Mouse (Mus musculus): ENCODE measurements around the gene Wbp1l. TPM values are rescaled to one million over a fixed set of nuclear protein-coding genes. Genes with fewer than 3 reads are reported as not detected.
"Not testable (repeated sequence)": the region's sequence is repeated elsewhere in the genome, so short reads cannot be mapped to it uniquely, and the experiment has no call there.

Gene Wbp1l
- 29.9 and 37.8 TPM in 2 replicates for polyA plus RNA-seq (2015; fragmentation: Nextera tagmentation; extraction: Ambion mirVana)

DNA sequence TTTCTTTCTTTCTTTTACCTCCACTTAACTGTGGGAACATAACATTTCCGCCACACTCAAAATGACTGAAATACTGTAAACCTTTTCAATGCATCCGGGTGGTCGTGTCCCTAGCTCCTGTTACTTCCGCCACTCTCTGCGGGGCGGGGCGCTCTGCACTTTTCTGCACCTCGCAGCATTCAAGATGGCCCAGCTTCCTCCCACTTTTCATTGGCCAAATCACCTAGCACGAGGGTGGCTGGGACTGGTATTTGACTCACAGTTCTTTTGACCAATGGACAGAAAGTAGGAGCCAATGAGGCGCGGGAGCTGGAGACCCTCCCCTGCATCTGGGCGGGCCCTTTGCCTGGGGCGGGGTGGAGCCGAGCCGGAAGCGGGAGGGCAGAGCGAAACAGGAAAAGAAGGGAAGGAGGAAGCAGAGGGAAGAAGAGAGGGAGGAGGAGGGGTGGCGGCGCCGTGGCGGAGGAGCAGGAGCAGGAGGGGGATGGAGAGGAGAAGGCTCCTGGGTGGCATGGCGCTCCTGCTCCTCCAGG lies at the start of gene Wbp1l:
Gene Wbp1l, plus strand, starts transcription at position 365 of the 533 bp plus-strand sequence.
- peak; percentile 99 for DNase-seq (ENCODE audit: low spot score)

DNA sequence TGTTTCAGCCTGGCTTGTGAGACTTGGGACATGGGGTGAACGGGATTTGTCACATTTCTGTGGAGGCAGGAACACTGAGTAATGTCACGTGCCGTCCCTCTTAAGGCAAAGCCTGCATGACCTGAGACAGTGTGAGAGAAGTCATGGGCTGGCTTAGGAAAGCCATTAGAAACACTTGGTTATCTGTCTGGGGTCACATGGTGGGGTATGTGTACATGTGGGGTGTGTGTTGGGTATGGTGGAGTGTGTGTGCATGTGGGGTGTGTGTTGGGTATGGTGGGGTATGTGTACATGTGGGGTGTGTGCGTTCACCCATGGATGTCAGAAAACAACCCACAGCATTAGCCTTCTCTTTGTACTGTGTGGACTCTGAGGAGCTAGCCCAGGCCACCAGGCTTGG lies 48.5 kb upstream of the Wbp1l start:
- no peak for DNase-seq (ENCODE audit: low spot score)

DNA sequence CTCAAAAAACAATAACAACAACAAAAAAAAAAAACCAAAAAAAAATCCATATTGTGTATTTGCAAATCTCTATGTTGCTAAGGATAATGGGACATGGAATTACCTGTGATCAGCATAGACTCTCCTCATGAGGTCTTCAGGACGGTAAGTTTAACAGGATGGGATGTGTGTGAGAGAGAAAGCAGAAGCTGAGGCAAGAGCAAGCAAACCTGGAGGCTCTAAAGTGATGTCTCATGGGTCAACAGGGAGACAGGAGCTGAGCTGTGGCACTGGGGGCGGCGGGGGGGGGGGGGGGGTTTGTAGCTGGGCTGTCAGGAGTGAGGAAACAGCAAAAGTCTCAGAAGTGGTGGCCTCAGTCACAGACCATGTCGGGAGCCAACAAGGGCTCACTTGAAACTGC lies 46.4 kb upstream of the Wbp1l start:
- no peak for DNase-seq (ENCODE audit: low spot score)

DNA sequence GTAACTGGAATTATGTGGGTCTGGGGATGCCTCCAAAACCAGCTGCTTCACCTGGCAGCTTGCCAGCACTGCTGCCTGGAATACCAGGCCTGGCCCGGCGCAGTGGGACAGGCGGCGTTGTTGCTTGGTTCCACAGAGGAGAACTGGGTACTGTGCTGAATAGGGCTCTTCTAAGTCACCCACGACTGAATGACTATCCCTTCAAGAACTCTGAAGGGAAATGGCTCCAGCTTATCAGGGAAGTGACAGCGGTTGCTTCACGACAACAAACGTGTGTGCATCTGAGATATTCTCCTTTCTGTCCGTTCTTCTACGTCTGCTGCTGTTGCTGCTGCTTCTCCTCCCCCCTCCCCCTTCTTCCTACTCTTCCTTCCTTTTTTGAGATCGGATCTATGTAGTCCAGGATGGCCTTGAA lies 45.3 kb upstream of the Wbp1l start:
- DNase-seq (ENCODE audit: low spot score): no peak

DNA sequence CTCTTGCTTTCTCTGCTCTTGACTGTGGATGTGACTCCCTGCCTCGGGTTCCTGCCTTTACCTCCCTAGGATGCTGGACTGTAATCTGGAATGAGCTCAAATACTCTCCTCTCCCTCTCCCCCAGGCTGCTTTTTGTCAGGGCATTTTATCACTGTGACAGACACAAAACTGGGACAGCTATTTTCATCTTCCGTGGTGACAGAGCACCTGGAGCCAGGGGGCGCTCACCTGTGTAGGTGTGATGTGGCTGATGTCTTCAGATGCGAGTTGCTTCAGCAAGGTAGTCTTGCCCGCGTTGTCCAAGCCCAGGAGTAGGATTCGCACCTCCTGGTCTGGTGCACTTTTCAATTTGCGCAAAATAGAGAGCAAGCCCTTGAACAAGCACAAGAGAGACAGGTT lies 40.9 kb upstream of the Wbp1l start:
- no peak for DNase-seq (ENCODE audit: low spot score)

DNA sequence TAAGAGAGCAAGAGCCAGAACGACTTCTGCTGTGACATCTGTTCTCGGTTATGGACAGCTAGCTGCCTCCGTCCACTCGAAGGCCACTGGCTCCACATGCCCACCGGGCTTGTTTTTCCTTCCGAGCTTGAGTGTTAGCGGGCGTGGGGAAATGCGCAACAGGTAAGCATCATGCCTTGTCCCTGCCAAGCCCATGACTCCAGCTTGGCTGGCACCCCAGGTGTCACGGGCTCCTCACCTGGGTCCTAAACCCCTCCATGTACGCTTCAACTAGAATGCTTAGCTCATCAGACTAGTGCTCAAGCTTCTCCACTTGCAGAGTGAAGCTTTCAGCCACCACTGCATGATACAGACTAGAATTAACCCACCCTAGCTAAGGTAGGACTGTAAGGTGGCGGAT lies 40.3 kb upstream of the Wbp1l start:
- no peak for DNase-seq (ENCODE audit: low spot score)

DNA sequence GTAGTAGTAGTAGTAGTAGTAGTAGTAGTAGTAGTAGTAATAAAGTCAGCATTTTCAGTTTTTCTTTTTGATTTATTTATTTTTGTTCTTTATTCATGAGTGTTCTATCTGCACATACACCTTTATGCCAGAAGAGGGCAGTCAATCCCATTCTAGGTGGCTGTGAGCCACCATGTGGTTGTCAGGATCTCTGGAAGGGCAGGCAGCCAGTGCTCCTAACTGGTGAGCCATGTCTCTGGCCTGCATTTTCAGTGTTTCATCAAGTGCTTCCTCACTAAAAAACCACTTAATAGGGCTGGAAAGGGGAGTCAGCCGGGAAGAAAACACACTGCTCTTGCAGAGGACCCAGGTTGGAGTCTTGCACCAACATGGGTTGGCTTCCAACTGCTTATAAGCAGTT lies 36.8 kb upstream of the Wbp1l start:
- DNase-seq (ENCODE audit: low spot score): peak; percentile 58

DNA sequence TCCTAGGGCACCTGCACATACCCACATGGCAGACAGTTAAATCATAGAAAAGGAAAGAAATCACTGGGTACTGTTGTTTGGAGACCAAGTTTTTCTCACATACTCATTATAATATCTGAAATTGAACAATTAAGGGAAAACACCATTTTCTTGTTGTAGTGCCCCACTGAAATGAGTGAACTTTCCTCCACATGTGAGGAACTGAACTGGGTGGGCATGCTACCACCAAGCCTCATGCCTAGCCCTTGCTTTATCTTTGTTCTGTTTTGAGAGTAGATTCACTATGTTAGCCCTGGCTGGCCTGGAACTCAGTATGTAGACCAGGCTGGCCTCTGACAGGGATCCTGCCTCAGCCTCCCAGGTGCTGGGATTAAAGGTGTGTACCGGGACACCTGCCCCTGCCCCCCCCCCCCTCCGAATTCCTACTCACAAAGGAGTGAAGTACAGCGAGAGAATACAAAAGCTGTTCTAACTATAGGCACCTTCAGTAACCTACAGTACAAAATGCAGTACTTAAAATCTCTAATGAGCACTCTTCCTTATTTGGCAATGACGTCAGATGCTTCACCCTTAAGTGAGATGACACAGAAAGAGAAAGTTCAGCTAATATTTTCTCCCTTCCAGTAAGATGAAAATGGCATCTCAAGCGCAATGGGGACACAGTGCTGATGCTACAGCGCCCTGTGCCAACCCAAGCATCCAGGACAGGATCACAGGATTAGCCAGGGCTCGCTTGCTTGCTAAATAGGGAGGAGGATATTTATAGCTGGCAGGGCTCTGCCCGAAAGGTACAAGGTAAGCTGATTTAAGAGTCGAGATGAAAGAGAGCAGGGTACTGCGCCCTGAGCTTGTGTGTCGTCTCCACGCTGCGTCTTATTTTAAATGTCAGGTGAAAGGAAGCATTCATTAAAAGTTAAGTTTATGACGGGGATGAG lies 36.0 kb upstream of the Wbp1l start:
- no peak for DNase-seq (ENCODE audit: low spot score)

DNA sequence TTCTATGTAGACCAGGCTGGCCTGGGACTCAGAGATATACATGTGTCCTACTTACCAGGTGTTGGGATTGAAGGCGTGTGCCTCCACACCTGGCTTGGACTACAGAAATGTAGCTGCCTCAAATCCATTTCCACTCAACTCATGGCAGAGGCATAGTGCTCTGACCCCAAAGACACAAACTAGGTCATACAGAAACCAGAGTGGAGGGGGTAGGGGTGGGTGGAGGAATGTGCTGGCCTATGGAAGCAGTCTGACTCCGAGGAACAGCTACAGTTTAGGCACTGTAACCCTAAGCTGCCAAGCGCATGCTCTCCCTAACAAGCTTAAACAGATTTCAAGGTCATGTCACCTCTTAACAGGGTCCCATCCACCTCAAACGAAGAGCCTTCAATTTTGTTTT lies 35.3 kb upstream of the Wbp1l start:
- no peak for DNase-seq (ENCODE audit: low spot score)

DNA sequence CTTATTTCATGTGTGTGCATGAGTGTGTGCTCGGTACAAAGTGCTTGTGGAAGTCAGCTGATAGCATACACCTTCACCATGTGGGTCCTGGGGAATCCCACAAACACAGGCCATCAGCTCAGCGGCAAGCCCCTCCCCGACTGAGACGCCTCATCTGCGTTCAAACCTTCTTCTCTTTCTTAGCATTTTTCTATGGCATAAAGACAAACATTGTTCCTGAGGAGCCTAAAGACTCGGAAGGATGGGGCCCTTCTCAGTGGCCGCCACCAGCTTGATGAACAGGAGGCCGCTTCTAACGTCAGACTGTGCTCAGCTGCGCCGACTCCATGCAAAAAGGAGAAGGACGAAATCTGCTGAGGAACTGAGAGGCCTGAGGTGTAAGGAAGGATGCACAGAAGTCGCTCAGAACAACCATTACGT lies 34.8 kb upstream of the Wbp1l start:
- no peak for DNase-seq (ENCODE audit: low spot score)

DNA sequence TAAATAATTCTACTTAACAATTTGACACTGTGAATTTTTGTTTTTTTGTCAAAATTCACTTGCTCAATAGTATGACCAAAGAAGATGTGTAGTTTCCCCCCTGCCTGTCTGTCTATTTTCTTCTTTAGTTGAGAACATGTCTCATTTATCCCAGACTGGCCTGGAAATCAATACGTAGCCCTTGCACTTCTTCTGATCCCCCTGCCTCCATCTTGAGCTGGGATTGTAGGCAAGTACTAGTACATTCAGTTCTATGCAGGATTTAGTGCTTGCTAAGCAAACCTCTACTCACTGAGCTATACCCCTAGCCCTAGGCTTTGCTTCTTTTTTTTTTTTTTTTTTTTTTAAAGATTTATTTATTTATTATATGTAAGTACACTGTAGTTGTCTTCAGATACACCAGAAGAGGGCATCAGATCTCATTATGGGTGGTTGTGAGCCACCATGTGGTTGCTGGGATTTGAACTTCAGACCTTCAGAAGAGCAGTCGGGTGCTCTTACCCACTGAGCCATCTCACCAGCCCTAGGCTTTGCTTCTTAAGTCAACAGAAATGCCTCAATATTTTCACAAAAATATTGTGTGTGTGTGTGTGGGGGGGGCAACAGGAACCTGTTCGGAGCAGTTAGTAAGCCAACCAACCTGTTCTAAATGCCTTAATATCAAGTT lies 27.5 kb upstream of the Wbp1l start:
- not testable (repeated sequence) for DNase-seq (ENCODE audit: low spot score)

DNA sequence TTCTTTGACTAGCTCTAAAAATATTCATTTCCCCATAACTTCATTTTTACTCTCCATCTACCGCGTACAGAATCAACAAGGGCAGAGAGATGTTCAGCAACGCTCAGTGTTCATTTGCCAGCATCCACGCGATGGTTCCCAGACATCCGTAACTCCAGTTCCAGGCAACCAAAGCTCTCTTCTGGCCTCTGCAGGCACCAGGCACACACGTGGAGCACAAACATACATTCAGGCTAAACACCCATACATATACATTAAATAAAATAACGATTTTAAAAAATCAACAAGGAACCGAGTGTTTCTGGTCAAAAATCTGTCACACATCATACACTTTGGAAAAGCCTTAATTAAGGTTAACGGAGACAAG lies 27.0 kb upstream of the Wbp1l start:
- no peak for DNase-seq (ENCODE audit: low spot score)

DNA sequence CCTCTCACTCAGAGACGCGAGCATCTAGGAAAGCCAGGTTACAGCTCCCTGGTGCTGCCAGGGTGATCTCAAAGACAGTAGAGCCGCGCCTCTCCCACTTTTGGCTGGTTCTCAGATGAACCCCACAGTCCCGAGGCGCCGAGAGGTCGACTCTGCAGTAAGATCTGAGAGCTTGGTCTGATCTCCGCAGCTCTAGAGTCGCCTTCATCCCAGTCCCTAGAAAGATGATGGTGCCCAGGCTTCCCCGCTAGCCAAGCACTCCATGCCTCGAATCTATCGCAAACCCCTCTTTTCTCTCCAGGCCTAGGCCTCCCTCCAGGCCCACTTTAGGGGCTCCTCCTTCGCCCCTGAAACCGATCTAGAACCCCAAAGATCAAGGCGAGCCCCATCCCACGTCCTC lies 26.3 kb upstream of the Wbp1l start:
- no peak for DNase-seq (ENCODE audit: low spot score)

DNA sequence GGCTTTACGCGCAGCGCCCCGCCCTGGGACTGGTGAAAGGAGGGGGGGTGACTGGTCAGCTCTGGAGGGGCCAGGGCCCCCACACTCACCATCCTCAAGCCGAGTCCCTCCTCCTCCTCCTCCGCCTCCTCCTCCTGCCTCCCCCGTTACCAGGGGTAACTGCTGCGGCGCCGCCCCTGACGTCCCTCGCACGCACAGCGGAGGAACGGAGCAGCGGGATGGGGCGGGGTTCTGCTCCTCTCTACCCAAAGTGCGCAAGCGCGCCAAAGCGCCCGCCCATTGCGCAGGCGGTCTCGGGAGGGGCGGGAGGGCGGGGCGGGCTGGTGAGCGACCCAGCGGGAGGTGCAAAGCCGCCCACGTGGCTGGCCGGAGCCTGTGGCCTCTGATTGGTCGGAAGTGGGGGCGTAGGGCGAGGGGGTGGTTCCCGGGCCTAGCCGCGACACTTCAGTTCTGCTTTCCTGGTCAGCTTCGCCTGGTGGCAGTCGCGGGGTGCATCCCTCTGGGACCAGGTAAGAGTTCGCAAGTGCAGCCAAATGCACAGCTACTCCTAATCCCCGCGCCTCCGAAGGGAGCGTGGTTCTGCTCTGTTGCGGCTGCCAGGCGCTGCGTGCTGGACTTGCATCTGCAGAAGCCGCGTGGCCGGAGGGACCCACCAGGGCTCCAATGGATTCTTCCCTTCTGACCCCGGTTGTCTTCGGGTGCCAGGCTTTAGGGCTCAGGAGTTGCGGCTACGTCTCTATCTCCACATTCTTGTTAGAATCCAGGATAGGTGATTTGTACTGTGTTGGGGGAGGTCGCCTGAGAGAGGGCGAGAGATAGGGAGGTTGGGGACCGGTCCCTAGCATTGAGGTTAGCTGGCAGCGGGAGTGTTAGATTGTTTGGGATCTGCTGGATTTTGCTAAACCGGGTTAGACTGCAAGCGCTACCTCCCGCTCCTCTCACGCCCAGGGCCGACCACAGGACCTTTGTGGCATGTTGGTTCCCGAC lies 25.6 kb upstream of the Wbp1l start, which contains the start of the genes Arl3 and Sfxn2:
Gene Arl3, minus strand, starts transcription at position 248 of the 987 bp plus-strand sequence.
Gene Sfxn2, plus strand, starts transcription at position 415 of the 987 bp plus-strand sequence.
- peak; percentile 98 for DNase-seq (ENCODE audit: low spot score)

DNA sequence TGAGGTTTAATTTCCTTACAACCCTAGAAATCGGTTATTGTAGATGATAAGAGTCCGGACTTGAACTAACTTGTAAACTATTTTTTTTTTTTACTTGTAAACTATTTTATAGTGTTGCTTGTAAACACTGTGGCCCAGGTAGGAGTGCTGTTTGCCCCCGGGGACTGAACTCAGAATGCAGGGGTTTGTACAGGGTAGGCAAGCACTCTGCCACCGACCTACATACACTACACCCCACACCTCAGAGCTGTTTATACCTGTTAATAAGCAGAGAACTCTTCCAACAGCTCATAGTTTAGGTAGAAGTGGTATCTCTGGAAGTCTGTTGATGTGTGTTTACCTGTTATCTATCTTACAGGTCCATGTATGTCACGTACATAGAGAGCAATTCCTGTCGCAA lies 24.9 kb upstream of the Wbp1l start:
- no peak for DNase-seq (ENCODE audit: low spot score)

DNA sequence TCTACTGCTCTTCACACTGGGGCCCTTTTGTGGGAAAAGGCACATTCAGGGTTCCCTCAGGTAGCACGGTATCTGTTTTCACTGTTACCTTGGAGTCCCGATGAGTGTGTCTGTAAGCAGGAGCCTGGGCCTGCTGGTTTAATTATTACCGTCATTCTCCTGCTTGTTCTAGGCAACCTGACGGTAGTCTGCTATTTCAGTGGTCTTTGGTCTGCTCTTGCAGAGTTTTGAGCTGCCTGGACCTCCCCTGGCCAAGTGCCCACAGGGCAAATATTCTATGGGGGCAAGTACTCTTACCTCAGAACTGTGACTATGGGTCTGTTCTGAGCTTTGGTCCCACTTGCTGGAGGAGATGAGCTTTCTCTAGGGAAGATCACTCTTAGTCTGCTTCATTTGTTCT lies 23.7 kb upstream of the Wbp1l start:
- DNase-seq (ENCODE audit: low spot score): no peak

DNA sequence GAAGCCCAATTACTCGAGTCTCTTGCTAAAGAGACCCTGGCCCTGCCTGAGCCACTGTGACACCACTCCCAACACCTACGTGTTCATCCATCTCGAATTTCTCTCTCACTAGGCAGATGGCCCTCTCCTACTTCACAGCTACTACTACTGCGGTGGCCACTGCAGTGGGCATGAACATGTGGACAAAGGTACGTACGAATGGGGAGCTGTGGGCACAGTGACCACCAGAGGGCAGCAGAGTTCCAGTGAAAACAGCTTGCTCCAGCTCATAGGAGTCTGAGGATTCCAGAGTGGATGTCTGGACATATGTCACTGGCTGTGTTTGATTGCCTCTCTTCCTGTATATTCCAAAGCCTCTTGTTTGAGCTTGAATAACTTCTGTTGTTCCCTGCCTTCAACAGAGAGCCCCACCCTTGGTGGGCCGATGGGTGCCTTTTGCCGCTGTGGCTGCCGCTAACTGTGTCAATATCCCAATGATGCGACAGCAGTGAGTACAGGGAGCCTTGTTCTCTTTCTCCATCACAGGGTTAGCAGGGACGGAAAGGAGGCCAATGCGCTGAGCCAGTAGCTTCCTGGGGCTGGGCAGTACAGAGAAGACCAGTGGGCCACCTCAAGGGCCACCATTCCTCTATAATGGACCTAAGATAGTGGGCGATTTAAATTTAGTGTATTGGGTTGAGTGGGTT lies 10.9 kb upstream of the Wbp1l start:
- peak; percentile 77 for DNase-seq (ENCODE audit: low spot score)

DNA sequence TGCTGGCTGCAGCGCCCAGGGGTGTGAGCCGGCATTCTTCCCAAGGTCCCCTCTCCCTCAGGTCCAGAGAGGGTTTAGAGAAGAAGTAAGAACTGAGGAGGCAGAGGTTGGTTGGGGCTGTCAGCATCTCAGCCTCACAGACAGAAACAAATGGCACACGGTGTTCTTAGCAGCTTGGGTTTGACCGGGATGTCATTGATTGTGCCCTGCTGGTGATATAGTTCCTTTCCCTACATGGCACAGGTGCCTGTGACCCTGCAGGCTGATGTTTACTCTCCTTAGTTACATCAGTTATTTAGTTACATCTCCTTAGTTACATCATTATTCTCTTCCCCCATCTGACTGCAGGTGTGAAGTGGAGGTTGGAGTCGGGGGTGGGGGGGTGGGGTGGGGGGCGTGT lies 7.3 kb upstream of the Wbp1l start:
- DNase-seq (ENCODE audit: low spot score): no peak

DNA sequence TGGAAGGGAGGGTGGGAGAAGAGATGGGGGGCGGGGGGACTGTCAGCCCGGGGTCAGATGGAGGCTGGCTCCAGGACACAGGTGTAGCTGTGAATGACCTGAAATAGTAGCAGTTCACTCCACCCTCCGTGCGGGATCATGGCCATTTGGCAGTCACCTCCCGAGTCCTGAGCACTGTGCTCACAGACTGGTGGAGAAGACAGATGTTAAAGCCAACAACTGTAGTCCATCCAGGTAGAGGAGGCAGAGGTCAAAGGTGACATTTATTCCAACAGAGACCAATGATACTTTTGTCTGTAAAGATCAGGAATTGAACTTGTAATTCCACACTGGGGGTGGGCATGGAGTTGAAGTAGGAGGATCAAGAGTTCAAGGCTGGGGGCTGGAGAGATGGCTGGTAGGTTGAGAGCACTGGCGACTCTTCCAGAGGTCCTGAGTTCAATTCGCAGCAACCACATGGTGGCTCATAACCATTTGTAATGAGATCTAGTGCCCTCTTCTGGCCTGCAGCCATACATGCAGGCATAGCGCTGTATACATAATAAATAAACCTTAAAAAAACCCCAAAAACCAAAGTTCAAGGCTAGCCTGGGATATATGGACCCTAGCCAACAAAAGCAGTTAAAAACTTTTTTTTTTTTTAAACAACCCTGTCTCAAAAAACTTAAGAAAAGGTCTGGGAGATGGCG lies 6.0 kb upstream of the Wbp1l start:
- DNase-seq (ENCODE audit: low spot score): no peak

DNA sequence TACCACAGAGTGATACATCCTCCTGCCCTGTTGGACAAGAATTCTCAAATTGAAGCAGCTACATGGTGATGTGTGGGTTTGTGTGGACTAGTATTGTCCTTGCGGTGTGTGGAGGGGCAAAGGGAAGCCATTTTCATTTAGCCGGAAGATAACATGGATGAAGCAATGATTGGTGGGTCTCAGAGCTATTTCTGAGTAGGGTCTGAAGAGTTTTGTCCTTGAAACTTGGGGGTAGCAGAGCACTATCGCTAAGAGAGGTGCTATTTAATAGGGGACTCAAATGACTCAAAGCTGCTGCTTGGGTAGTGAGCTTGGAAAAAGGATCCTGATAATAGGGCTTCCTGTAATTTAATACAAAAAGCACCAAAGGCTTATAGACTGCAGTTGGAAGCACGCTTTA lies 697 bp upstream of the Wbp1l start:
- no peak for DNase-seq (ENCODE audit: low spot score)
